Mouse (Mus musculus) bone marrow macrophage, adult 2 months (primary cell): ENCODE results near the gene Crtap.

Experiments used
- CTCF ChIP-seq: IDR thresholded peaks from 2 replicates; pipeline ENCODE4 v1.5.1; 2012; ENCODE audit warnings: low read depth, mild to moderate bottlenecking, low read length, moderate library complexity
- POLR2A ChIP-seq: IDR thresholded peaks from 2 replicates; pipeline ENCODE4 v1.6.1; 2012; ENCODE audit warnings: mild to moderate bottlenecking, low read depth, low read length, borderline replicate concordance

DNA sequence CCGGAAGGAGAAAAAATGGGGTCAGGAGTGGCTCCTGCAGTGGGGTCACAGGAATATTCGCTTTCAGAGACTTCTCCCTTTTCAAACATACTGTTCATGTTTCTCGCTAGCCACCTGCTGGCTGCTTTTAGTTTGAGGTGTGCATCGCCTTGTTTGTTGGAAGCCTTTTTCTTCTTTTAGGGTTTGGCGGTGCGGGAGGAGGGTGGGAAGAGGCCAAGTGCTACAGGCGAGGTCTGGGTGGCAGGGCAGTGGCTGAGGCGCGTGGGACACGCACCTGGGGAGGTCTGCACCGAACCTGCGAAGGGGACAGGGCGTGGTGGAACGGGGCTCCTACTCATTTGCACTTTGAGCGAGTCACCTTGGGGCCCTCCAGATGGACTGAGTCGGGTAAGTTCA, 11.2 kb upstream of the Crtap start:
- TF ChIP-seq POLR2A (no peak), CTCF (no peak)
